Mouse (Mus musculus): ENCODE measurements around the gene Fbxl17. TPM values are rescaled to one million over a fixed set of nuclear protein-coding genes. Genes with fewer than 3 reads are reported as not detected.

Gene Fbxl17
- polyA plus RNA-seq, 1 experiment from 2014 or later: 4.3 TPM

- Histone ChIP-seq H3K9ac (ENCODE audit: low read depth, low read length) (no peak overlapping the region), H3K27me3 (replicated peaks; ENCODE audit: control insufficient read depth, insufficient read depth, low read length) (no peaks in the 10 kb centered on the region), H3K9me3 (ENCODE audit: control insufficient read depth) (no peaks in the 10 kb centered on the region), H3K4me3 (ENCODE audit: low read depth, low read length) (no peak overlapping the region), H3K27ac (ENCODE audit: low read depth, low read length) (no peak overlapping the region), H3K4me1 (replicated peaks; ENCODE audit: control insufficient read depth, insufficient read depth, low read length) (peaks cover 7% of the 10 kb centered on the region; the same call in 1 of the 2 replicates), H3K4me2 (replicated peaks; ENCODE audit: low read depth) (no peak overlapping the region), H3K36me3 (ENCODE audit: control insufficient read depth, insufficient read depth) (no peaks in the 10 kb centered on the region)
- WGBS: 71% methylated on average over 5 of the region's 5 CpGs
- no peak for TF ChIP-seq CTCF (IDR thresholded peaks at IDR 0.05; ENCODE audit: low read depth)
- ATAC-seq: no peak
Measured at GRCm38 (mm10) chr17:63344101-63344500, 155.7 kb downstream of the Fbxl17 start.

DNA sequence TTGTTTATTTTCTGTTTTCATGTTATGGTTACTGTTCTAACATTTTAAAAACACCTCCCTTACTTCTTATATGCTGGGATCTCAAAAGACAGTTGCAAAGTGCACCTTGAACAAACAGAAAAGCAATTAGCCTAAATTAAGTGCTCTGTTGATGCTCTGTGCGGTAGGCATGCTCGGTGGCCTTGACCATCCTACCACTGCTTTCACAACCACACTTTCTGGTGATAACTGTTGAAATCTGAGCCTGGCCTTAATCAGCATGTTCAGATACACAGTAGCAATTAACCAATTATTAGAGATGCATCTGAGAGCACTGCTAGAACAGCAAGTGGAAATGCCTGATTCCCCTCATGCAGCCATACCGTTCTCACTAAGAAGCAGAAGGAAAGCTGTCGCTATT, 156.7 kb downstream of the Fbxl17 start:
- Histone ChIP-seq H3K36me3 (ENCODE audit: control insufficient read depth, insufficient read depth) (no peaks in the 10 kb centered on the region), H3K27me3 (replicated peaks; ENCODE audit: control insufficient read depth, insufficient read depth, low read length) (no peaks in the 10 kb centered on the region), H3K9me3 (ENCODE audit: control insufficient read depth) (no peaks in the 10 kb centered on the region), H3K4me2 (replicated peaks; ENCODE audit: low read depth) (no peak overlapping the region), H3K27ac (ENCODE audit: low read depth, low read length) (no peak overlapping the region), H3K4me3 (ENCODE audit: low read depth, low read length) (no peak overlapping the region), H3K4me1 (replicated peaks; ENCODE audit: control insufficient read depth, insufficient read depth, low read length) (peaks cover 7% of the 10 kb centered on the region; the same call in 1 of the 2 replicates), H3K9ac (ENCODE audit: low read depth, low read length) (no peak overlapping the region)
- TF ChIP-seq CTCF (IDR thresholded peaks at IDR 0.05; ENCODE audit: low read depth): no peak
- no peak for ATAC-seq
- 61% methylated on average over 4 of the region's 4 CpGs for WGBS

- no peak for ATAC-seq
- Histone ChIP-seq H3K27me3 (replicated peaks; ENCODE audit: control insufficient read depth, insufficient read depth, low read length) (no peaks in the 10 kb centered on the region), H3K36me3 (ENCODE audit: control insufficient read depth, insufficient read depth) (no peaks in the 10 kb centered on the region), H3K27ac (ENCODE audit: low read depth, low read length) (no peak overlapping the region), H3K9ac (ENCODE audit: low read depth, low read length) (no peak overlapping the region), H3K4me1 (replicated peaks; ENCODE audit: control insufficient read depth, insufficient read depth, low read length) (peaks cover 7% of the 10 kb centered on the region; the same call in 1 of the 2 replicates), H3K9me3 (ENCODE audit: control insufficient read depth) (no peaks in the 10 kb centered on the region), H3K4me2 (replicated peaks; ENCODE audit: low read depth) (no peak overlapping the region), H3K4me3 (ENCODE audit: low read depth, low read length) (no peak overlapping the region)
- no peak for TF ChIP-seq CTCF (IDR thresholded peaks at IDR 0.05; ENCODE audit: low read depth)
- WGBS: 85% methylated on average over 11 of the region's 11 CpGs
Measured at GRCm38 (mm10) chr17:63342440-63342839, 157.4 kb downstream of the Fbxl17 start.

DNA sequence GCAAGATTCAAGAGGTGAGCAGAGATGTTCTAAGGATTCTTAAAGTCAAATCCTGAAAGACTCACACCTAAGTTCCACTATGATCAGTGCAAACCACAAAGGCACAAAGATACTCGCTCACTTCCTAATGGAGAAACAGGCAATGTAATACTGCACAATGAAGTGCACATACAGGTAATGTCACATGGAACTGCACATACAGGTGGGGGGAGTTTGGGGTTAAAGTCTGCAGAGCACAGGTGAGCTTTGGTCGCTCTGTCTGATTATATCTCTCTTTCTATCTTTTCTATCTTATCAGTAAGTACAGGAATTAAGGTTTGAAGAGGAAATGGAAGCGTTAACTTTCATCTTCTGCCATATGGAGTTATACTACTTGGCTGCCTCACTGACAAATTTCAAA, 158.6 kb downstream of the Fbxl17 start:
- peaks cover 7% of the 10 kb centered on the region; the same call in 1 of the 2 replicates for H3K4me1 ChIP-seq (replicated peaks; ENCODE audit: control insufficient read depth, insufficient read depth, low read length)
- no peaks in the 10 kb centered on the region for H3K27me3 ChIP-seq (replicated peaks; ENCODE audit: control insufficient read depth, insufficient read depth, low read length)
- peak; percentile 76 for ATAC-seq
- H3K36me3 ChIP-seq (ENCODE audit: control insufficient read depth, insufficient read depth): no peaks in the 10 kb centered on the region
- H3K27ac ChIP-seq (ENCODE audit: low read depth, low read length): no peak overlapping the region
- 45% methylated on average over 3 of the region's 3 CpGs for WGBS
- H3K9ac ChIP-seq (ENCODE audit: low read depth, low read length): no peak overlapping the region
- no peak for TF ChIP-seq CTCF (IDR thresholded peaks at IDR 0.05; ENCODE audit: low read depth)
- H3K9me3 ChIP-seq (ENCODE audit: control insufficient read depth): no peaks in the 10 kb centered on the region
- H3K4me3 ChIP-seq (ENCODE audit: low read depth, low read length): no peak overlapping the region
- 0 out of 2 replicates have a peak overlapping the region, but pooled peaks have one; percentile 3 for H3K4me2 ChIP-seq (replicated peaks; ENCODE audit: low read depth)

- Histone ChIP-seq H3K36me3 (ENCODE audit: control insufficient read depth, insufficient read depth) (no peaks in the 10 kb centered on the region), H3K27ac (ENCODE audit: low read depth, low read length) (no peak overlapping the region), H3K4me1 (replicated peaks; ENCODE audit: control insufficient read depth, insufficient read depth, low read length) (no peaks in the 10 kb centered on the region), H3K9me3 (ENCODE audit: control insufficient read depth) (no peaks in the 10 kb centered on the region), H3K4me3 (ENCODE audit: low read depth, low read length) (no peak overlapping the region), H3K9ac (ENCODE audit: low read depth, low read length) (no peak overlapping the region), H3K4me2 (replicated peaks; ENCODE audit: low read depth) (no peak overlapping the region), H3K27me3 (replicated peaks; ENCODE audit: control insufficient read depth, insufficient read depth, low read length) (no peaks in the 10 kb centered on the region)
- 54% methylated on average over 2 of the region's 2 CpGs for WGBS
- no peak for TF ChIP-seq CTCF (IDR thresholded peaks at IDR 0.05; ENCODE audit: low read depth)
- no peak for ATAC-seq
Measured at GRCm38 (mm10) chr17:63328888-63329287, 170.9 kb downstream of the Fbxl17 start.

DNA sequence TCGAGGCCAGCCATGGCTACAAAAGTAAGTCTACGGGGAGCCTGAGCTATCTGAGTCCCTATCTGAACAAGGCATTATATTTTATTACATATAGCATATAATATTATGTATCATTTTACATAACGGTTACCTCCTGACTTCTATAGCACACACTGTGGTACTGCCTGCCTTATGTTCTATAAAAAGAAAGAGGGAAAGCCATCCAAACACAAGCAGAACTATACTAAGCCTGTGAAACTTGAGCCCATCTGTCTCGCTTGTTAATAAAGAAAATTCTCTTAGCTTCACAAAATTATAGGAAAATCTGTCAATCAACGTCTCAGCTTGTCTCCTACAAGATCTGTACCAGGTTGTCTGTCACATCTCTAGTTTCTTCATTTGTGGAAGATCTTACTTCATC, 173.6 kb downstream of the Fbxl17 start:
- Histone ChIP-seq H3K9ac (ENCODE audit: low read depth, low read length) (no peak overlapping the region), H3K4me2 (replicated peaks; ENCODE audit: low read depth) (no peak overlapping the region), H3K9me3 (ENCODE audit: control insufficient read depth) (no peaks in the 10 kb centered on the region), H3K4me3 (ENCODE audit: low read depth, low read length) (no peak overlapping the region), H3K4me1 (replicated peaks; ENCODE audit: control insufficient read depth, insufficient read depth, low read length) (no peaks in the 10 kb centered on the region), H3K27me3 (replicated peaks; ENCODE audit: control insufficient read depth, insufficient read depth, low read length) (no peaks in the 10 kb centered on the region), H3K36me3 (ENCODE audit: control insufficient read depth, insufficient read depth) (no peaks in the 10 kb centered on the region), H3K27ac (ENCODE audit: low read depth, low read length) (no peak overlapping the region)
- WGBS: 90% methylated on average over 5 of the region's 5 CpGs
- TF ChIP-seq CTCF (IDR thresholded peaks at IDR 0.05; ENCODE audit: low read depth): no peak
- ATAC-seq: no peak

DNA sequence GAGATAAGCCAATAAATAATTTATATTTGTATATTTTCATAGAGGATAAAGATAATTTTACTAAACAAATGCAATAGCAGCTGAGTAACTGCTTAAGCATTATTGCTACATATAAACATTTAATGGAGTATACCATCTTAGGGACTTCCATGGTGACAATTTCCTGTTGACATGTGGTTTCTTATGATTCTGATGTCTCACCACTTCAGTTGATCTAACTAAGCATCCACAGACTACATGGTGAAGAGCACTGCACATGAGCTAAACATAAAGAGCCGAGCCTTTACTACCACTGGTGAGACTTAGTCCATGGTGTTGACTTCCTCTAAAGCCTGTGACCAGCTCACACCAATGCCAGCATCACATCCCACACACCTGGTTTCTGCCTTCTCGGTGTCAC, 175.1 kb downstream of the Fbxl17 start:
- Histone ChIP-seq H3K4me1 (replicated peaks; ENCODE audit: control insufficient read depth, insufficient read depth, low read length) (no peaks in the 10 kb centered on the region), H3K36me3 (ENCODE audit: control insufficient read depth, insufficient read depth) (no peaks in the 10 kb centered on the region), H3K27me3 (replicated peaks; ENCODE audit: control insufficient read depth, insufficient read depth, low read length) (no peaks in the 10 kb centered on the region), H3K9ac (ENCODE audit: low read depth, low read length) (no peak overlapping the region), H3K4me2 (replicated peaks; ENCODE audit: low read depth) (no peak overlapping the region), H3K27ac (ENCODE audit: low read depth, low read length) (no peak overlapping the region), H3K4me3 (ENCODE audit: low read depth, low read length) (no peak overlapping the region), H3K9me3 (ENCODE audit: control insufficient read depth) (no peaks in the 10 kb centered on the region)
- WGBS: 85% methylated on average over 2 of the region's 2 CpGs
- ATAC-seq: no peak
- no peak for TF ChIP-seq CTCF (IDR thresholded peaks at IDR 0.05; ENCODE audit: low read depth)

Data from intestine, postnatal 0 days (tissue).